Mouse (Mus musculus): Measurements from ENCODE around the gene Ssr3. TPM values are rescaled to one million over a fixed set of nuclear protein-coding genes. Genes with fewer than 3 reads are reported as not detected.

Ssr3 gene
- total RNA-seq, 1 experiment, result 251 TPM

GRCm38 (mm10) chr3:65346176-65346575 is 46.2 kb downstream of the Ssr3 start:
- in situ Hi-C loops (cut with MboI; ENCODE audit: low sequenced_read_pairs in 2 of 2, unreplicated experiment in 2 of 2), result no loop called here
- Histone ChIP-seq H3K9ac (ENCODE audit: insufficient read depth, low read depth, low read length, poor library complexity, severe bottlenecking) (no peak overlapping the region), H3K9me3 (ENCODE audit: control insufficient read depth, insufficient read depth, low read depth, low read length) (no peaks in the 10 kb centered on the region), H3K4me1 (ENCODE audit: control insufficient read depth in 2 of 2, insufficient read depth in 2 of 2, low read length in 2 of 2, poor library complexity in 1 of 2) (no peaks in the 10 kb centered on the region), H3K4me3 (ENCODE audit: insufficient read depth in 1 of 2, low read depth in 1 of 2, low read length in 2 of 2, poor library complexity in 1 of 2, severe bottlenecking in 1 of 2) (no peak overlapping the region), H3K36me3 (ENCODE audit: control insufficient read depth, insufficient read depth, low read length, poor library complexity, severe bottlenecking) (no peaks in the 10 kb centered on the region), H3K27ac (ENCODE audit: insufficient read depth, low read depth, low read length, poor library complexity, severe bottlenecking) (no peak overlapping the region)
- no peak for DNase-seq (ENCODE audit: low read depth, low spot score)
- TF ChIP-seq ZC3H11A (IDR thresholded peaks at IDR 0.05; ENCODE audit: borderline replicate concordance, low read depth, low read length) (no peak), HCFC1 (IDR thresholded peaks at IDR 0.05; ENCODE audit: borderline replicate concordance, insufficient read depth, low read length) (no peak), MAFK (IDR thresholded peaks at IDR 0.05; ENCODE audit: insufficient read depth, low read depth, low read length) (no peak), CHD2 (IDR thresholded peaks at IDR 0.05; ENCODE audit: low read depth, low read length) (no peak), ZNF384 (IDR thresholded peaks at IDR 0.05; ENCODE audit: low read depth, low read length) (no peak)

GRCm38 (mm10) chr3:65340173-65340951 is 52.1 kb downstream of the Ssr3 start:
- Histone ChIP-seq H3K4me3 (ENCODE audit: insufficient read depth in 1 of 2, low read depth in 1 of 2, low read length in 2 of 2, poor library complexity in 1 of 2, severe bottlenecking in 1 of 2) (no peak overlapping the region), H3K36me3 (ENCODE audit: control insufficient read depth, insufficient read depth, low read length, poor library complexity, severe bottlenecking) (no peaks in the 10 kb centered on the region), H3K27ac (ENCODE audit: insufficient read depth, low read depth, low read length, poor library complexity, severe bottlenecking) (no peak overlapping the region), H3K4me1 (ENCODE audit: control insufficient read depth in 2 of 2, insufficient read depth in 2 of 2, low read length in 2 of 2, poor library complexity in 1 of 2) (no peaks in the 10 kb centered on the region), H3K9me3 (ENCODE audit: control insufficient read depth, insufficient read depth, low read depth, low read length) (no peaks in the 10 kb centered on the region), H3K9ac (ENCODE audit: insufficient read depth, low read depth, low read length, poor library complexity, severe bottlenecking) (no peak overlapping the region)
- in situ Hi-C loops (cut with MboI; ENCODE audit: low sequenced_read_pairs in 2 of 2, unreplicated experiment in 2 of 2), result no loop called here
- DNase-seq (ENCODE audit: low read depth, low spot score), result no peak
- TF ChIP-seq MAFK (IDR thresholded peaks at IDR 0.05; ENCODE audit: insufficient read depth, low read depth, low read length) (no peak), ZC3H11A (IDR thresholded peaks at IDR 0.05; ENCODE audit: borderline replicate concordance, low read depth, low read length) (no peak), ZNF384 (IDR thresholded peaks at IDR 0.05; ENCODE audit: low read depth, low read length) (no peak), HCFC1 (IDR thresholded peaks at IDR 0.05; ENCODE audit: borderline replicate concordance, insufficient read depth, low read length) (no peak), CHD2 (IDR thresholded peaks at IDR 0.05; ENCODE audit: low read depth, low read length) (no peak)

DNA sequence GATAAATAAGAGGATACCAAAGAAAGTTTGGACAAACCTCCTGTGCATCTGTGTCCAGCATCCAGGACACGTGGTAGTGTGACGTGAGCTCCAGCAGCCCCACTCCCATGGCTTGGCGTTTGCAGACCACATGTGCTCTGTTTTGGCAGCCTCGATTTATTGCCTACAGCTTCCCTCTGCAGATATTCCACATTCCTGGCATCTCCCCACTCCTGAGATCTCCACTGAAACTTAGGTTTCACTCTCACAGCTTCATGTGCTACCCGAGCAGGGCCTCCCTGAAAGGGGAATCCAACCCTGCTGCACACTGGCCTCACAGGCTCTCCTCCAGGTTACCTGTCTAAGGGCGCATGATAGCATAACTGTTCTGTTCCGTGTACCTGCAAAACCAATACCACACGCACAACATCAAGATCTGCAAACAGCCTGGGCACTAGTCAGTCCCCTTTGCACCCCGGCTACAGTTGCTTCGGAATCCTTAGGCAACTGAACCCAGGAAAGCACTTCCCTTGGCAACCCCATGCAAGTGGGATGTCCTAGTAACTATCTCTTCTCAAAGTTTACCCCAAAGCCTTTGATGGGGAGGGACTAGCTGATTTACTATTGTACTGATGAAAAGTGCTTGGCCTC is 54.5 kb downstream of the Ssr3 start:
- in situ Hi-C loops (cut with MboI; ENCODE audit: low sequenced_read_pairs in 2 of 2, unreplicated experiment in 2 of 2), result no loop called here
- TF ChIP-seq ZC3H11A (IDR thresholded peaks at IDR 0.05; ENCODE audit: borderline replicate concordance, low read depth, low read length) (no peak), HCFC1 (IDR thresholded peaks at IDR 0.05; ENCODE audit: borderline replicate concordance, insufficient read depth, low read length) (no peak), CHD2 (IDR thresholded peaks at IDR 0.05; ENCODE audit: low read depth, low read length) (no peak), MAFK (IDR thresholded peaks at IDR 0.05; ENCODE audit: insufficient read depth, low read depth, low read length) (no peak), ZNF384 (IDR thresholded peaks at IDR 0.05; ENCODE audit: low read depth, low read length) (no peak)
- Histone ChIP-seq H3K36me3 (ENCODE audit: control insufficient read depth, insufficient read depth, low read length, poor library complexity, severe bottlenecking) (no peaks in the 10 kb centered on the region), H3K9ac (ENCODE audit: insufficient read depth, low read depth, low read length, poor library complexity, severe bottlenecking) (no peak overlapping the region), H3K27ac (ENCODE audit: insufficient read depth, low read depth, low read length, poor library complexity, severe bottlenecking) (no peak overlapping the region), H3K4me1 (ENCODE audit: control insufficient read depth in 2 of 2, insufficient read depth in 2 of 2, low read length in 2 of 2, poor library complexity in 1 of 2) (no peaks in the 10 kb centered on the region), H3K9me3 (ENCODE audit: control insufficient read depth, insufficient read depth, low read depth, low read length) (no peaks in the 10 kb centered on the region), H3K4me3 (ENCODE audit: insufficient read depth in 1 of 2, low read depth in 1 of 2, low read length in 2 of 2, poor library complexity in 1 of 2, severe bottlenecking in 1 of 2) (no peak overlapping the region)
- no peak for DNase-seq (ENCODE audit: low read depth, low spot score)

Other genes with a start within 250 kb of the Ssr3 start
- 22.8 and 24.6 TPM in 2 replicates for gene Tiparp, start 135.8 kb upstream of the Ssr3 start, total RNA-seq (2012; rRNA removed)

Measured in ES-E14 (cell line).